Mouse (Mus musculus) T-cell, adult 66 days (primary cell): ENCODE data around the gene Adcy4. TPM values are rescaled to one million over a fixed set of nuclear protein-coding genes. Genes with fewer than 3 reads are reported as not detected.

Source experiments
- total RNA-seq, 2 experiments: library from RNA; stranded (reverse); gene quantifications; 3 replicates in 1 of 2; 4 replicates in 1 of 2; pipeline ENCODE4 v1.2.4; 2023

Adcy4 gene
- total RNA-seq = 1 to 10 TPM in 1 of 2 experiments, under 1 TPM in 1; 0.15 to 1.0 TPM

GRCm38 (mm10) chr14:55783958-55784235, at the start of gene Adcy4:
Adcy4 (minus strand) TSS chr14:55784095.

GRCm38 (mm10) chr14:55822991-55823762, 39.3 kb upstream of the Adcy4 start, which contains the start of gene Nfatc4:
Nfatc4 (plus strand) TSS chr14:55823144.

GRCm38 (mm10) chr14:55788256-55789050, 4.6 kb upstream of the Adcy4 start, which contains the start of gene Ripk3:
Ripk3 (minus strand) TSS chr14:55788865.

DNA sequence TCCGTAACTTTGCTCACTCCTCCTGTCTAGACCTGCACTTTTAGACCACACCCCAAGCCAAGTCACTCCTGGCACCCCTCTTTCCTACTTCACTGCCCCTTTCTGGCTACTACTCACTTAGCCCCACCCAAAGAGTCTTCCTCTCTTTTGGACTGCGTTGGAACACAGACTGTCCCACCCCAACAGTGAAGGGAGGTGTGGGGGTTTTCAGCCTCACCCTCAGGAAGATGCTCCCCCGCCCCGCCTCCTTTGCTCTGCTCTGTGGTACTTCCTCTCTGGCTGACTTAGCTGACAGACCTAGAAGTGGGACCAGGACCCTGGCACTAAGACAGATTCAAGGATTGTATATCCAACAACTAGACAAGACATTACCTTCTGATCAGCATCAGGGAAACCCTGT, 18.2 kb downstream of the Adcy4 start, which contains the start of gene Ltb4r1:
TSS of gene Ltb4r1 (plus strand) at position 267 of the 400 bp plus-strand sequence.

DNA sequence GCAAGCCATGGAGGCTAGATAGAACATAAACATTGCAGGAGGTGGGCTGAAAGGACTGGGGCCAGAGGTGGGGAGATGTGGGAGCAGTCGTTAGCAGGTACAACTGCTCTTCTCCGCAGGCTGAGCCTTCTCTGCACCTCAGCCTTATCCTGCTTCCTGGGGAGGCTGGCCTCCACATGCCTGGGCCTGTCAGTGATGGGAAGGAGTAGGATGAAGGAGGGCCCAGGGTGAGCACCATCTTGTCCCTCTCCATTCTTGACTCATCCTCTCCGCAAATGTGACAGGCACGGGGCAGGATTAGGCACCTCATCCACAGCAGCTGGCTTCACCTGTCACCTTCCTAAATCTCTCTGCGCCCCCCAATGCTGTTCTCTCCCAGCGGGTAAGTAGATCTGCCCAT, 22.7 kb downstream of the Adcy4 start, which contains the start of gene Ltb4r2:
TSS of gene Ltb4r2 (plus strand) at position 266 of the 400 bp plus-strand sequence.

DNA sequence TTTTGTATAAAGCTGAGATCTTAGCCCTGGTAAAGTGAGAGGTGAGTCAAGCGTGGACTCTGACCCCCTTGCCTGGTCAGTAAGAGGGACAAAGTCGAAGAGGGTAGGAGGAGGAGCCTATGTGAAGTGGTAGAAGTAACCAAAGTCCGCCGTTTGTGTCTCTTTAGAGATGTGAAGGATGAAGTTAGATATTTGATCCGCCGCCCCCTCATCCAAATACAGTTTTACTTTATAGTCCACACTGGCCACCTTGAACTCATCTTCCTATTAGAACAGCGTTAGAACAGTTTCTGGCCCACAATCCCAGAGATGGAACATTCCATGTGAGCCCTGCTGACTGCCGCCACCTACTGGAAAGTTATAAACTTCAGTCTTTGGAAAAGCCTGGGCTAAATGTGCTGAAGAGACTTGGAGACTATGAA, 25.5 kb downstream of the Adcy4 start, which contains the start of gene Cideb:
TSS of gene Cideb (minus strand) at position 96 of the 422 bp plus-strand sequence.

GRCm38 (mm10) chr14:55745180-55745860, 38.6 kb downstream of the Adcy4 start, which contains the start of the genes Dhrs1 and Nop9:
Dhrs1 (minus strand) TSS chr14:55745690.
Nop9 (plus strand) TSS chr14:55745693.

DNA sequence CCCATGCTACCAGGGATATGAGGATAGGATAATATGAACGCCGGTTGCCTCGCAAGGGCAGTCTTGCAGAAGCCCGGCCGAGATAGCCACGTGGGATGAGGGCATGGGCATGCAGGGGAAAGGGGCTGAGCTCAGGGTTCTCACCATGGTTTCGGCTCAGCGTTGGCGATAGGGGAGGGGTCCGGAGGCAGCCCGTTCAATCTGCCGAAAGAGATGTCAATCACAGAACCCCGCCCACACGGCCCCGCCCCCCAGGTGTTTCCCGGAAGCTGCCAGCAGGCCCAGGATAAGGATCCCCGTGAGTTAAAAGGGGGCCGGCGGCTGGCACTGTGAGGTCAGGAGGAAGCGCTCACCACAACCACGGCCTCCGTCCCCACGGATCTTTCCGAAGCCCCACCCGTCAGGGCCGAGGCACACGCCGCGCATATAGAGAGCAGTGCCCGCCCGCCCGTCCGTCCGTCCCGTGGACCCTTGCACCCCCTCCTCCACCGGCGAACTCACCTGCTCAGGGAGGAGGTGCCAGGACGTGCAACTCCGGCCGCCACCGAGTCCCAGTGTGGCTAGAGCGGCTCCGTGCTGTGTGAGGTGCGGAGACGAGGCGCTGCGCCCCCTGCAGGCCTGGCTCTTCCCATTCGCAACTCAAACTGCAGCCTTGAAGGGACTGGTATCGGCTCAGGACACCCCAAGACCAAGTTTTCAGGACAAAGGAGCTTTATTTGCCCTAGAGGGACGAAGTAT, 62.0 kb downstream of the Adcy4 start, which contains the start of gene Rabggta:
TSS of gene Rabggta (minus strand) at position 564 of the 738 bp plus-strand sequence.

Other genes with a start within 250 kb of the Adcy4 start
- 10 to 100 TPM; 12.3 to 20.4 TPM for gene Pck2, start 243.8 kb downstream of the Adcy4 start, total RNA-seq
- 10 to 100 TPM; 73.6 to 74.9 TPM for gene Dcaf11, start 224.1 kb downstream of the Adcy4 start, total RNA-seq
- 1 to 10 TPM; 4.9 to 6.6 TPM for gene A730061H03Rik, start 223.7 kb downstream of the Adcy4 start, total RNA-seq
- gene Fitm1, start 208.5 kb downstream of the Adcy4 start, total RNA-seq = not detected
- gene Psme1, start 206.0 kb downstream of the Adcy4 start, total RNA-seq = 100 to 1,000 TPM; 310 to 383 TPM
- gene Emc9, start 198.8 kb downstream of the Adcy4 start, total RNA-seq = 10 to 100 TPM; 23.4 to 24.2 TPM
- gene Psme2, start 193.0 kb downstream of the Adcy4 start, total RNA-seq = 100 to 1,000 TPM; 462 to 464 TPM
- 100 to 1,000 TPM; 112 to 116 TPM for gene Rnf31, start 192.4 kb downstream of the Adcy4 start, total RNA-seq
- 100 to 1,000 TPM; 104 to 137 TPM for gene Irf9, start 180.5 kb downstream of the Adcy4 start, total RNA-seq
- 1 to 10 TPM in 1 of 2 experiments, not detected in 1; 1.3 TPM for gene Rec8, start 166.1 kb downstream of the Adcy4 start, total RNA-seq
- 10 to 100 TPM; 70.5 to 88.4 TPM for gene Ipo4, start 148.1 kb downstream of the Adcy4 start, total RNA-seq
- 1 to 10 TPM; 4.0 to 4.6 TPM for gene Gm49378, start 146.2 kb downstream of the Adcy4 start, total RNA-seq
- 10 to 100 TPM; 43.9 to 52.9 TPM for gene Tm9sf1, start 140.3 kb downstream of the Adcy4 start, total RNA-seq
- gene Tssk4, start 133.9 kb downstream of the Adcy4 start, total RNA-seq = 1 to 10 TPM; 4.1 to 5.9 TPM
- gene Mdp1, start 123.6 kb downstream of the Adcy4 start, total RNA-seq = 10 to 100 TPM; 44.5 to 56.7 TPM
- gene Gmpr2, start 112.2 kb downstream of the Adcy4 start, total RNA-seq = 10 to 100 TPM; 19.3 to 25.8 TPM
- gene Nedd8, start 112.0 kb downstream of the Adcy4 start, total RNA-seq = 100 to 1,000 TPM; 182 to 187 TPM
- 100 to 1,000 TPM in 1 of 2 experiments, 10 to 100 TPM in 1; 94.4 to 113 TPM for gene Tinf2, start 102.3 kb downstream of the Adcy4 start, total RNA-seq
- gene Tgm1, start 70.2 kb downstream of the Adcy4 start, total RNA-seq = 1 to 10 TPM; 4.4 to 4.9 TPM
- 100 to 1,000 TPM in 1 of 2 experiments, 10 to 100 TPM in 1; 82.0 to 104 TPM for gene Rabggta, start 61.8 kb downstream of the Adcy4 start, total RNA-seq
- 10 to 100 TPM; 16.5 to 19.4 TPM for gene Dhrs1, start 38.4 kb downstream of the Adcy4 start, total RNA-seq
- gene Nop9, start 38.4 kb downstream of the Adcy4 start, total RNA-seq = 10 to 100 TPM; 31.3 to 38.2 TPM
- not detected for gene Cideb, start 25.6 kb downstream of the Adcy4 start, total RNA-seq
- gene Ltb4r2, start 22.7 kb downstream of the Adcy4 start, total RNA-seq = 1 to 10 TPM; 1.4 to 1.5 TPM
- gene Ltb4r1, start 18.1 kb downstream of the Adcy4 start, total RNA-seq = under 1 TPM; 0.52 to 0.95 TPM
- 10 to 100 TPM; 55.9 to 66.9 TPM for gene Ripk3, start 4.8 kb upstream of the Adcy4 start, total RNA-seq
- not detected for gene Nfatc4, start 39.0 kb upstream of the Adcy4 start, total RNA-seq
- gene Nynrin, start 69.9 kb upstream of the Adcy4 start, total RNA-seq = 1 to 10 TPM; 1.1 to 6.0 TPM
- not detected for gene Cbln3, start 100.3 kb upstream of the Adcy4 start, total RNA-seq
- gene Khnyn, start 100.9 kb upstream of the Adcy4 start, total RNA-seq = 10 to 100 TPM; 68.1 to 75.9 TPM
- 10 to 100 TPM; 32.2 to 52.6 TPM for gene Sdr39u1, start 116.2 kb upstream of the Adcy4 start, total RNA-seq
- gene Cma1, start 160.6 kb upstream of the Adcy4 start, total RNA-seq = 1 to 10 TPM in 1 of 2 experiments, not detected in 1; 1.2 TPM
- not detected for gene Cma2, start 166.9 kb upstream of the Adcy4 start, total RNA-seq
- gene Mcpt1, start 233.9 kb upstream of the Adcy4 start, total RNA-seq = not detected
- not detected for gene Mcpt9, start 246.4 kb upstream of the Adcy4 start, total RNA-seq